Comparison of ENCODE assay signal across 8 mouse cellular contexts in the genomic region with DNA sequence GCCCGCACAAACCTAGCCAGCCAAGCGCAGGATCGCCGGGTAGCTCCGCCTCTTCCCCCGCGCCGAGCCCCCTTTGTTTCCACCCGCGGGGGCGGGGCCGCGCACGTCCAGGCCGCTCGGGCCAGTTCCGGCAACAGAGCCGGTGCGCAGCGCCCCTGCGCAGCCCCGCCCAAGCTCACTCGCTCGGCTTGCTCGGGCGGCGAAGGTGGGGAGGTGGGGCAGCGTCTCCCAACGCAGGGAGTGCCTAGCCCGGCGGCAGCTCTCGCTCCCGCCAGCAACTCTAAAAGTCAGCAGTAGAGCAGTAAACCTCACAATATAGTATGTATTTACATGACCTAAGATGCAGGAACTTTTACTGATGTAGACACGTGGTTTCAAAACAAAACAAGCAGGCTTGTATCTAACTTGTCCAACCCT.
DNase-seq lines count a peak whose midpoint lies in the region; ATAC-seq and TF ChIP-seq lines count a peak whose summit lies in the region.

No protein-coding gene starts in this region.

- DNase-seq in Patski (ENCODE audit: low read depth, low spot score), result peak; percentile 68
- peak; percentile 95 to 96 for DNase-seq in cerebellum, postnatal 14 days
- DNase-seq in frontal cortex, postnatal 14 days (ENCODE audit: low spot score in 2 of 2), result peak; percentile 77 to 82
- peak; percentile 93 for DNase-seq in hindbrain, embryonic 14.5 days (ENCODE audit: low spot score)
- DNase-seq in layer of hippocampus, postnatal 36 days, result peak; percentile 90 to 92
- peak; percentile 97 for DNase-seq in lung, postnatal 36 days
- peak; percentile 97 for DNase-seq in retina, postnatal 1 day
- DNase-seq in urinary bladder, adult 18-20 months (ENCODE audit: low spot score in 2 of 2), result peak; percentile 87 to 97

- peak overlapping the region; percentile 35 for H3K9ac ChIP-seq in hindbrain, embryonic 14.5 days

- H3K4me1 ChIP-seq in hindbrain, embryonic 14.5 days (replicated peaks; ENCODE audit: control insufficient read depth, insufficient read depth, low read length), result peaks cover 33% of the 10 kb centered on the region

- CTCF ChIA-PET in Patski (lab: Charles Lee), result interaction anchor here (1.0 kb wide), 1 partner anchor 123 kb away, joined by 3 read pairs; no protein-coding TSS in a partner anchor

- peak; percentile 76 for ATAC-seq in Patski
- ATAC-seq in hindbrain, embryonic 14.5 days (ENCODE audit: low FRiP score), result peak; percentile 91

- H3K9me3 ChIP-seq in hindbrain, embryonic 14.5 days (ENCODE audit: control insufficient read depth, low read length), result no peaks in the 10 kb centered on the region

- 2% methylated on average over 22 of the region's 34 CpGs for WGBS in hindbrain, embryonic 14.5 days

- no peaks in the 10 kb centered on the region for H3K36me3 ChIP-seq in hindbrain, embryonic 14.5 days (replicated peaks; ENCODE audit: control insufficient read depth, insufficient read depth)

- H3K27me3 ChIP-seq in Patski, result no peaks in the 10 kb centered on the region
- no peaks in the 10 kb centered on the region for H3K27me3 ChIP-seq in hindbrain, embryonic 14.5 days (ENCODE audit: control insufficient read depth, insufficient read depth, low read length)

- no peak for TF ChIP-seq CTCF in Patski (IDR thresholded peaks at IDR 0.05)

- in situ Hi-C loops in Patski (cut with MboI; ENCODE audit: low pct_unique_long_range_greater_than_20kb), result no loop called here

- POLR2A ChIA-PET in Patski (lab: Charles Lee), result no interaction called here

- H3K4me3 ChIP-seq in hindbrain, embryonic 14.5 days (replicated peaks; ENCODE audit: low read length), result peak overlapping the region; percentile 39

- peak overlapping the region; percentile 32; the same call in 1 of the 2 replicates for H3K27ac ChIP-seq in hindbrain, embryonic 14.5 days

- H3K4me2 ChIP-seq in hindbrain, embryonic 14.5 days (replicated peaks), result peak overlapping the region; percentile 60

Comparison
In these comparisons a context has a peak if more than half of its experiments do, and no peak if none do; other contexts are left out.
1. Peak in every context shown above with its lines: DNase-seq, ATAC-seq, H3K4me3 ChIP-seq and H3K27ac ChIP-seq.